Mouse (Mus musculus) mouse embryonic stem cell (cell line): Measurements from ENCODE around the gene Gm136.
"Not testable (repeated sequence)": the region's sequence is repeated elsewhere in the genome, so short reads cannot be mapped to it uniquely, and the experiment has no call there.

Source experiments
- in situ Hi-C, 2 experiments: fragments of 300-500 bp; cut with MboI; formaldehyde crosslinking; loops; 1 replicate in 1 of 2; 3 replicates in 1 of 2; pipeline ENCODE4 v1.14.3; 2019 to 2020; ENCODE audit warnings: low sequenced_read_pairs in 2 of 2, low pct_unique_long_range_greater_than_20kb in 1 of 2, mixed read lengths in 1 of 2; ENCODE audit not compliant: unreplicated experiment in 1 of 2

The Gm136 gene

GRCm38 (mm10) chr4:34756163-34756562 is at the start of gene Gm136:
Gene Gm136 (minus strand): TSS chr4:34756263.
- in situ Hi-C loops = no loop called here

- in situ Hi-C loops = no loop called here
Measured at GRCm38 (mm10) chr4:34801166-34802034, 45.3 kb upstream of the Gm136 start.

GRCm38 (mm10) chr4:34798005-34798404 is 41.9 kb upstream of the Gm136 start:
- in situ Hi-C loops = no loop called here

GRCm38 (mm10) chr4:34797294-34797983 is 41.4 kb upstream of the Gm136 start:
- in situ Hi-C loops = no loop called here

DNA sequence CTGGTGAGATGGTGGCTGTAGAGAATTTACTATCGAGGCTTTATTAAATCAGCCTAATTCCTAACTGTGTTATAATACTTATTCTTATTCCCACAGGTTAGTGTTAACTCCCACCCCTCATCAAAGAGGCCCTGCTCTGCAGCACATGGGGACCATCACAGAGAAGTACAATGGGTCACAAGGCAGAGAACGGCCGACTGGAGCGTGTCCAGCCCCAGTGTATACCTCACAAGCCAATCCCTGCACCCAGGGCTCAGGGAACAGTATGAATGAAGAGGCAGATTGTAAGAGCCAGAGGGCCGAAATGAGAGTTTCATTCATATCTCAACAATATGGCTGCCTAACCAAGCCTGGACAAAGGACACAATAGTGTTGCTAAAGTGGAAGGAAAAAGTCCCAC is 40.2 kb upstream of the Gm136 start:
- in situ Hi-C loops = no loop called here

DNA sequence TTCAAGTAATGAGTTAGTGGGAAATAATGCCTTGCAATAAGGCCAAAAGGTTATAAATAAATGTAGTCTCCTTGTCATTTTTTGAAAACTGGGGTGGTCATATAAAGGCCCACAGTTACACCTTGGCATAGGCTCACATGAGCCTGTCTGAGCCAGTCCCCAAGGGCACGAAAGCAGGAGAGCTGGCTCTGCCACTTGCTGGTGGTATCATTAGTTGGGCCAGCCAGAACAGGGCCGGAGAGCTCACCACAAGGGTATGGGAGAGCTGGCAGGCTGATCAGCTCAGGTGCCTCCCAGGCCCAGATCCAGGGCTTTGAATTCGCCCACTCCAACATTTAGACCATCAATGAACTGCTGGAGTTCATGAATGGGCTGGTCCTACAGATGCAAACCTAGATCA is 30.4 kb upstream of the Gm136 start:
- in situ Hi-C loops = loop anchor here in 1 of 2 experiments (10.0 kb wide), 1 partner anchor 138 kb away; no protein-coding TSS in a partner anchor

DNA sequence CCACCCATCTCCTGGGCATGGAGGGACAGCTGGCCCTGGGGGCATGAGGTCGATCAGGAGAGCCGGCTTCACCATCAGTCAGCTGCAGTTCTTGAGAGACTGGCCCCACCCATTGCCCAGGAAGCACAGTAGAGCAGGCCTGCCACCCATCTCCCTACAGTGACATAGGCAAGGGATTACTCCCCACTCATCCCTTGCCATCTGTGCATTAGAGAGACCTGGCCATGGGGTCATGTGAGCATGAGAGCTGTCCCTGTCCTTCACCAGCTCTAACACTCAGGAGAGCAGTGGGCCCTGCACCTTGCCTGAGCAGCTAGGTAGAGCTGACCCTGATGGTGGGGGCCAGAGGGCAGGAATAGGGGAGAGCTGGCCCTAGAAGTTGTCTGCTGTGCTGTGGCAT is 29.6 kb upstream of the Gm136 start:
- in situ Hi-C loops = loop anchor here in 1 of 2 experiments (10.0 kb wide), 1 partner anchor 139 kb away; no protein-coding TSS in a partner anchor

- in situ Hi-C loops = loop anchor here in 1 of 2 experiments (10.0 kb wide), 1 partner anchor 140 kb away; no protein-coding TSS in a partner anchor
Measured at GRCm38 (mm10) chr4:34784865-34785264, 28.8 kb upstream of the Gm136 start.

DNA sequence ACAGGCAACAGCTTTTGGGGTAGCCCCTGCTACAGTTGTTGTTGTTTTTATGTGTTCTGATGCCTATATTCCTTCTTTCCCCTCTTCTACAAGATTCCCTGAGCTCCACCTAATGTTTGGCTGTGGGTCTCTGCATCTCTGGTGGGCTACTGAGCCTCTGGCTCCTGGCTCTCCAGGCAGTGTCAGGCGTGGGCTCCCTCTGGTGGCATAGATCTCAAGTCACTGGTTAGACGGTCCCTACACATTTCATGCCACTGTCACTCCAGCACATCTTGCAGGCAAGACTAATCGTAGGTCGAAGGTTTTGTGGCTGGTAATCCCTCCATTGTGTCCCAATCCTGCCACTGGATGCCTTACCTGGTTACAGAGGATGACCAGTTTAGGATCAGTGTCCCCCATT is 26.7 kb upstream of the Gm136 start:
- in situ Hi-C loops = loop anchor here in 1 of 2 experiments (10.0 kb wide), 1 partner anchor 142 kb away; no protein-coding TSS in a partner anchor

- in situ Hi-C loops = no loop called here
Measured at GRCm38 (mm10) chr4:34777677-34778527, 21.8 kb upstream of the Gm136 start, which contains the start of gene Smim8. Gene Smim8 (minus strand): TSS chr4:34778423.

- in situ Hi-C loops = no loop called here
Measured at GRCm38 (mm10) chr4:34771652-34772371, 15.7 kb upstream of the Gm136 start.

- in situ Hi-C loops = no loop called here
Measured at GRCm38 (mm10) chr4:34749236-34749635, 6.8 kb downstream of the Gm136 start.

DNA sequence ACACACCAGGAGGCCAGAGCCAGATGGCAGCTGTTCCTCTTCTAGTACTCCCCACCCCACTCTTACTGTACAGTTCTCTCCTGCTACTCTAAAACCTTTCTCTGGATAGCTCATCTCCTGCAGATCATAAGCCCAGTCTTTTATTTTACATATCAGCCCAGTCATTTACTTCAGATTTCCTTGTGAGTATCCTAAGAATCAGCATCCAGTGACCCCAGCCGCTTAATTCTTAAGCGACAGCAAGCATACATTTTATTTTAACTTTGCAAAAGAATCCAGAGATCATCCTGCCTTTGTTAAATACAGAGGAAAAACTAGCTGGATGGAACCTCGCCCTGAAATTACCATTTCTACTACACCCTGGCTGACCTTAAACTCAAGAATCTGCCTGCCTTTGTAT is 21.6 kb downstream of the Gm136 start:
- in situ Hi-C loops = no loop called here

- in situ Hi-C loops = not testable (repeated sequence)
Measured at GRCm38 (mm10) chr4:34733415-34733814, 22.6 kb downstream of the Gm136 start.

- in situ Hi-C loops = no loop called here
Measured at GRCm38 (mm10) chr4:34729851-34730341, 26.2 kb downstream of the Gm136 start, which contains the start of gene Cfap206. Gene Cfap206 (minus strand): TSS chr4:34730206.

DNA sequence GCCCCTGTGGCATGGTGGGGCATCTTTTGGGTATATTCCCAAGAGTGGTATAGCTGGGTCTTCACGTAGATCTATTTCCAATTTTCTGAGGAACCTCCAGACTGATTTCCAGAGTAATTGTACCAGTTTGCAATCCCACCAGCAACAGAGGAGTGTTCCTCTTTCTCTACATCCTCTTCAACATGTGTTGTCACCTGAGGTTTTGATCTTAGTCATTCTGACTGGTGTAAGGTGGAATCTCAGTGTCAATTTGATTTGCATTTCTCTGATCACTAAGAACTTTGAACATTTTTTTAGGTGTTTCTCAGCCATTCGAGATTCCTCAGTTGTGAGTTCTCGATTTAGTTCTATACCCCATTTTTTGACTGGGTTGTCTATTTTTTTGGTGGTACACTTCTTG is 30.4 kb downstream of the Gm136 start:
- in situ Hi-C loops = not testable (repeated sequence)

DNA sequence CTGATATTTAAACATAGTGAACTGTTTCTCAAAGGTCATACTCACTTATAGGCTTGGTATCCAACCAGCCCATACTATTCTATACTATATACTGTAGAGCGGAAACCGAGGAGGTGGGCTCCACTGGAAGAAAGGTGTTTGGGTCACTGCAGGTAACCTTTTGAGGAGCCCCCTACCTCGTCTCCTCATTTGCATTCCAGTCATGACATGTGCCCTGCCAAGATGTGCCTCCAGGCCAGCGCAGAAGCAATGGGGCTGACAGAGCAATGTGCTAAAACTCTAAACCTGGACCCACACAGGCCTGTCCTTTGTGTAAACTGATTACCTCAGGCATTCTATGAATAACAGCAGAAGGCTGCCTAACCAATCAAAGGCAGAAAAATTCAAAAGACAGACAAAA is 31.8 kb downstream of the Gm136 start:
- in situ Hi-C loops = loop anchor here in 1 of 2 experiments (25.0 kb wide), 1 partner anchor 188 kb away; no protein-coding TSS in a partner anchor
